Mouse (Mus musculus) left cerebral cortex, adult 2 months (tissue): Measurements from ENCODE around the gene Cpeb2. TPM values are rescaled to one million over a fixed set of nuclear protein-coding genes. Genes with fewer than 3 reads are reported as not detected.

ENCODE experiments used
- DNase-seq, 2 experiments: peaks; one replicate each; pipeline ENCODE4 v3.0.0; 2021 to 2022; ENCODE audit warnings: low spot score in 2 of 2, mixed read lengths in 1 of 2; ENCODE audit errors: extremely low spot score in 1 of 2
- H3K27ac ChIP-seq: fragments of 200-600 bp; 2 replicates; pipeline ENCODE4 v1.8.1; 2022
- H3K4me3 ChIP-seq: fragments of 200-600 bp; 2 replicates; pipeline ENCODE4 v1.8.1; 2022
- CTCF ChIP-seq: fragments of 200-600 bp; IDR thresholded peaks from 2 replicates; pipeline ENCODE4 v1.8.1; 2022; ENCODE audit warnings: antibody characterized with exemption, mild to moderate bottlenecking, moderate library complexity
- intact Hi-C: fragments of 180-260 bp; cut with DNase I; formaldehyde crosslinking; loops from one replicate; pipeline ENCODE4 v1.15.1; 2025
- total RNA-seq, 2 experiments: library from RNA; stranded (reverse); gene quantifications; 2 replicates each; pipeline ENCODE4 v1.2.3; 2021

Gene Cpeb2
- total RNA-seq, 2 experiments from 2014 or later = 59.2 to 66.1 TPM

DNA sequence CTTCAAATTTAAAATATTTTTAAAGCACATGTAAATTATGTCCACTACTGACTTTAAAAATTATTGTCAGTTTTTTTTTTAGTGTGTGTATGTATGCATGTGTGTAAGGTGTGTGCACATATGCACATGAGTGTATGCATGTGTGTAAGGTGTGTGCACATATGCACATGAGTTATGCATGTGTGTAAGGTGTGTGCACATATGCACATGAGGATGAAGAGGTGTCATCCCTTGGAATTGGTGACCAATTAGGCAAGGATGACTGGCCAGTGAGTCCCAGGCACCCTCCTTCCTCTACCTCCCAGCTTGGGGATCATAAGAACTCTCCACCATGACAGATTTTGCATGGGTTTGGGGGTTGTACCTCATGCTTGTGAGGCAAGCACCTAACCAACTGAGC lies 7.8 kb downstream of the Cpeb2 start:
- TF ChIP-seq CTCF = no peak
- H3K27ac ChIP-seq = no peak overlapping the region
- H3K4me3 ChIP-seq = no peak overlapping the region
- DNase-seq = no peak
- intact Hi-C loops = loop anchor here (5.0 kb wide), 1 partner anchor 828 kb away; no protein-coding TSS in a partner anchor

DNA sequence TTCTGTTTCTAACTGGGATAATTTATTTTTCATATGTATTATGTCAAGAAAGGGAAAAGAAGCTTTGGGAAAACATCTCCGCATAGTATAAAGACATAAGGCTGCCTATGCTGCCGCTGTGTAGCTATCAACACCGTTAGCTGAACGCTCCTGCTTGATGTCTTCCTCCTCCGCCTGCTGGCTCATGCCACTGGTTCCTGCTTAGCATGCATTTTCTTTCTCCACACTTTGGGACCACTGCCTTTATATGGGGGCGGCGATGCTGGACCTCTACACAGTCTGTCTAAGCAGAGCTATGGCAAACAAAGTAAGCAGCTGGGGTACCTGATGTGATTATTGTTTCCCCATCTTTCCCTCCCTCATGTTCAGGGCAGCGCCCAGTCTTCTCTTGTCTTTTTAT lies 13.3 kb downstream of the Cpeb2 start:
- no peak for DNase-seq
- no peak overlapping the region for H3K4me3 ChIP-seq
- intact Hi-C loops = loop anchor here (5.0 kb wide), 4 partner anchors 36 to 1359 kb away; no protein-coding TSS in a partner anchor
- H3K27ac ChIP-seq = peak overlapping the region; percentile 77
- no peak for TF ChIP-seq CTCF

DNA sequence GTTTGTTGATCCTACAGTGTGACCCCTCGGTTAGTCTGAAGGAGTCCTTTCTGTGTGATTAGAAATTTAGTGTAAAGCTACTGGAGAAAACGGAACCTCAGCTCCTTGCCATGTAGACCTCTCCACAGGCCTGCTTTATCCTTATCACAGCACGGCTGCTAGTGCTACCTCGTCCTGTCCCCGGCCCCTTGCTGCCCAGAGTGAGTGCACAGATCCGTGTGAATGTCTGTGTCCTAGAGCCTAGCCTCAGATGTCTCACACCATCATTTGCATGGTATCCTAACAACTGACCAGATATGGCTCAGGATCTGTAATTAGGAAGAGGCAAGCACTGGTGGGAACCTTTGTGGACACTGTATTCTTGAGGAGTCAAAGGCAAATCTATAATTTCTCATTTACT lies 14.0 kb downstream of the Cpeb2 start:
- DNase-seq = no peak
- H3K4me3 ChIP-seq = no peak overlapping the region
- intact Hi-C loops = loop anchor here (5.0 kb wide), 4 partner anchors 35 to 1360 kb away; no protein-coding TSS in a partner anchor
- H3K27ac ChIP-seq = peak overlapping the region; percentile 77
- no peak for TF ChIP-seq CTCF

DNA sequence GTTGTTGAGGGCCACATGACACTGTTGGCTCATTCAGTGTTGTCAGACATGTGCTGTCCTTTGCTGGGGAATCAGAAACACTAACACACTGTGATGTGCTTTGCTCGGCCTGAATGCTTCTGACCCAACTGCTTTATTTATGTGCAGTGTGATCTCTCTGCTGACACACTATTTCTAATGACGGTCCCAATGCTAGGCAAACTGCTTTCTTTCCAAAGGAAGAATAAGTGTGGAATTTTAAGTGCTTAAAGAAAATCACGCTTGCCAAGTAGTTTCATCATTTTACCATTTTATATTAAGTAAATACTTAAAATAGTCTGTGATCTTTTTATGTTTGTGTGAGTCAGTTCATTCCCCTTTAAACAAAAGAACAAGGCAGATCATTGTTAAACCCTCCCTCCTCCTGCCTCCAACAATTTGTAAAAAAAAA lies 15.0 kb downstream of the Cpeb2 start:
- Histone ChIP-seq H3K4me3 (no peak overlapping the region), H3K27ac (peak overlapping the region; percentile 77)
- intact Hi-C loops = loop anchor here (5.0 kb wide), 4 partner anchors 34 to 1361 kb away; no protein-coding TSS in a partner anchor
- DNase-seq = no peak
- no peak for TF ChIP-seq CTCF

DNA sequence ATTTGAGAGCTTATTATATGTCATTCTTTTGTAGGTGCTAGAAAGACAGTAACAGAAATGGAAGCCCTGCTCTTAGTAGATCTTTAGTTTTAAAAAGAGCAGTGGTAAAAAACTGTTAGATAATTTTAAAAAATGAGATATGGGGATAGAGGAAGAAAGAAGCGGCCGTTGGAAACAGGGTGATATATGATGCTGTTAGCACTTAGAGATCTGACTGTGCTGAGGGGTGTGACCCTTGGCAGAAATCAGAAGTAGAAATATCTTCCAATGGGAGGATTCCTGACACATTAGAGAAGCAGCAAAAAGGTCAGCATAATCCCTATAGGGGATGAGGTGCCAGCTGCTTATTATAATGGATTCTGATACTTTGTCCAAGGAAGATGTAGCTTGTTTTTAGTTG lies 24.5 kb downstream of the Cpeb2 start:
- no peak for TF ChIP-seq CTCF
- Histone ChIP-seq H3K4me3 (no peak overlapping the region), H3K27ac (no peak overlapping the region)
- intact Hi-C loops = no loop called here
- no peak for DNase-seq

DNA sequence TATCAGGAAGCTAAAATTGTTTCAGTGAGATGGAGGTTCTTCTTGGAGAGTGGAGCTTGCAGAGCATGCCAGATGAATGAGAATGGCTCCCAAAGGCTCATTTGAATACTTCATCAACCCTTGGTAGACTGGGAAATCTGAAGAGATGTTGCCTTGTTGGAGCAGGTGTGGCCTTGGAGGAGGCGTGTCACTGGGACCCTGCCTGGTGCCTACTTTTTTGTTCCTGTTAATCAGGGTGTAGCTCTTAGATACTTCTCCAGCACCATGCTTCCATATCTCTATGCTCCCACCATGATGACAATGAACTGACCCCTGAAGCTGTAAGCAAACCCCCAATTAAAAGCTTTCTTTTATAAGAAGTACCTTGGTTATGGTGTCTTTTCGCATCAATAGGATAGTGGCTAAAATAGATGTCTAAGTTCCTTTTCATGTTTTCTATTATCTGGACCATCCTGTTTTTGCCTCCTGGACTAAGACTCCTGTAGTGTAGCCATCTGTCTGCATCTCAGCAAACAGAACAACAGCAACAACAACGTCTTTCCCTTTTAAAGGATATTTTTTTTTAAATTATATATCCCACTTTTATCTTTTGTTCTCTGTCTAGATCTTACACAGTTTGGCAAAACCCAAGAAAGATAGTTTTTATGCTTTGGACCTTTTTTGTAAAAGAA lies 25.6 kb downstream of the Cpeb2 start:
- Histone ChIP-seq H3K27ac (no peak overlapping the region), H3K4me3 (no peak overlapping the region)
- DNase-seq = no peak
- intact Hi-C loops = no loop called here
- no peak for TF ChIP-seq CTCF

DNA sequence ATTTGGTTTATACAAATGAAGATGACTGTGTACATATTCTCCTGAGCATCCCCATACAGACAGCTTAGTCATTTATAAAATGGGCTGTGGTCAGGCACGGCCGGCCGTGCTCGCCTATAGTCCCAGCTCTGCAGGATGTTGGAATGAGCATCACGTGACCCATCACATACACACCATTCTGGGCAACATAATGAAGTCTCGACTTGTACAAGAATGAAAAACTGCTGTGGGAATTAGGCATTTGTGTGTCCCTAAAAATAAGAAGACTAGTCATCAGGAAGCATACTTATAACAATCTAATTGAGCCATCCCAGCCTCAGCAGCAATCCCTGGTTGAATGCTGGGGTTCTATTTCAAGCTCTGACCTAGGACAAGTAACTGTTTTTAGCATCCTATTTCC lies 28.8 kb downstream of the Cpeb2 start:
- TF ChIP-seq CTCF = no peak

DNA sequence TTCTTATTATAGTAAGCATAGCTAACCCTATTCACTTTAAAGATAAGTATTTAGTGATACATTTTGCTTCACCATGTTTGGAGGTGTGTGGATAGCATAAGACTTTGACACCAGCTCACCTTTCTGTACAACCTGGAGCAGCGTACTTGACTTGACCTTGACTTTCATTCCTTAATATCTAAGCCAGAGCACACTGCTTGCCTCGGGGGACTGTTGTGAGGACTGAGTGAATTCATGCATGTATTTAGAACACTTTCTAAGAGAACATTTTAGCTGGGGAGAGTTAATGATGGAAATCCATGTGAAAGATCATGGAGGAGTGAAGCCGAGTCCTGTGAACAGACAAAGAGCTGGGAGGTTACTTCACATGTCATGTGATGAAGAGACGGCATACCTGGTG lies 31.0 kb downstream of the Cpeb2 start:
- DNase-seq = no peak
- no peak overlapping the region for H3K4me3 ChIP-seq

More for the DNA sequence above, 28.8 kb downstream of the Cpeb2 start:
- DNase-seq = no peak
- intact Hi-C loops = no loop called here
- Histone ChIP-seq H3K4me3 (no peak overlapping the region), H3K27ac (no peak overlapping the region)

DNA sequence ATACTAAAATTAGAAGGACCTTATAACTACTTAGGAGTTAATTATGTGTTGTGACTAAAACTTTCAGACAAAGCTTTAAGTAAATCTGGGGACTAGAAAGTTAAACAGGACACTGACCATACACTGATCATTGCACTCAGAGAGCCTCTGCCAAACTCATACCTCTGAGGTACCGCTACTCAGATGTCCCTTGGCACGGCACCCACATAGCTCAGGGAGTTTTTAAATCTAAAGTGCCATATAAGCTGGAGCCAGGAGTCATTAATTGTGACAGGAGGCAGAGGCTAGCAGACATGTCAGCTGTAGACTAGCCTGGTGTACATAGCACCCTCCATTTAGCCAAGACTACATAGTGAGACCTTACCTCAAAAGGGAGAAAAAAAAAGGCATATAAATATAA lies 31.7 kb downstream of the Cpeb2 start:
- TF ChIP-seq CTCF = no peak
- intact Hi-C loops = no loop called here
- Histone ChIP-seq H3K27ac (no peak overlapping the region), H3K4me3 (no peak overlapping the region)
- DNase-seq = no peak

More for the DNA sequence above, 31.0 kb downstream of the Cpeb2 start:
- intact Hi-C loops = no loop called here
- no peak overlapping the region for H3K27ac ChIP-seq
- no peak for TF ChIP-seq CTCF

DNA sequence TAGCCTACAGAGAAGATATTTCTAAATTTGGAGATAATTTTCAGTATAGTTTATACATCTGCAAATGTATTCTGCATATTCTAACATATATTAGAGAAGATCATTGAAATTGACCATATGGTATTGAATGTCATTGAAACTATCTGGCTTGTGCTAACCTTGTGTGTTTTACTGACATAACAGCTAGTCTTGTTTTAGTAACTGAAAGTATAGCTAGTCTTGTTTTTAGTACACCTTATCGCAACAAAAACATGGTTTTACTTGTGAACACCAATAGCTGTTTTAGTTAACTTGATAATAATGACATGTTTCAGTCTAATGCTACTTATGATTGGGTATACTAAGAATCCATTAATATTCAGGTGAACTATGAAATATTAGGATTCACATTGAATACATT lies 45.0 kb downstream of the Cpeb2 start:
- Histone ChIP-seq H3K27ac (no peak overlapping the region), H3K4me3 (no peak overlapping the region)
- intact Hi-C loops = no loop called here
- no peak for TF ChIP-seq CTCF
- no peak for DNase-seq

DNA sequence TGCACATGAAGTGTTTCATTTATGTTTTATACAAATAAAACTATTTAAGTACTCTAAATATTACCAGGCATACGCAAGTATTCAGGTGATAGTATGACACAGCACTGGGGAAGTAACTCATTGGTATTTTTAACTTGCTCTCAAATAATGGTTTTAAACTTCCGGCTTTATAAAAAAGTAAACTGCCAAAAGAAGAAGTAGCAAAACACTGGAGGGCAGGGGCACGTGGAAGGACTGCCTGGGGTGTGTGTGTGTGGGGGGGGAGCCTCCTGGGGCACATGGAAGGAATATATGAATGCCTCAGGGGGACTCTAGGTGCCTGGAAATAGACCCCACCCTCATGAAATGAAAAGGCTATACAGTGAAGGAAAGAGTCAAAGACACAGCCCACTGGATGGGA lies 46.8 kb downstream of the Cpeb2 start:
- no peak for TF ChIP-seq CTCF
- Histone ChIP-seq H3K27ac (no peak overlapping the region), H3K4me3 (no peak overlapping the region)
- DNase-seq = no peak
- intact Hi-C loops = loop anchor here (5.0 kb wide), 1 partner anchor 32 kb away; no protein-coding TSS in a partner anchor

DNA sequence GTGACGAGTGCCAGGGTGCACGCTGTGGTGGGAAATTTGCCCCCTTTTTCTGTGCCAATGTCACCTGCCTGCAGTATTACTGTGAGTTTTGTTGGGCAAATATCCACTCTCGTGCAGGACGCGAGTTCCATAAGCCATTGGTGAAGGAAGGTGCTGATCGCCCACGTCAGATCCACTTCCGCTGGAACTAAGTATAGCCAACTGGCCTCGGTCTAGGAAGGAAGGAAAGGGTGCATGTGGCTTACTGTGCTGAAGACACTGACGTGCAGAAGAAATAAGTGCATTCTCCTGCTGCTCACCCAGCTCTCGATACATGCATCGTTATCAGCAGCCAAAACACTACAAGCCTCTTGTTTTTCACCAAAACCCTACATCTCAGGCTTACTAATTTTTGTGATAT lies 52.8 kb downstream of the Cpeb2 start:
- DNase-seq = no peak
- Histone ChIP-seq H3K27ac (peak overlapping the region; percentile 20; the same call in 1 of the 2 replicates), H3K4me3 (no peak overlapping the region)
- intact Hi-C loops = loop anchor here (2.0 kb wide), 1 partner anchor 71 kb away; no protein-coding TSS in a partner anchor
- TF ChIP-seq CTCF = no peak

DNA sequence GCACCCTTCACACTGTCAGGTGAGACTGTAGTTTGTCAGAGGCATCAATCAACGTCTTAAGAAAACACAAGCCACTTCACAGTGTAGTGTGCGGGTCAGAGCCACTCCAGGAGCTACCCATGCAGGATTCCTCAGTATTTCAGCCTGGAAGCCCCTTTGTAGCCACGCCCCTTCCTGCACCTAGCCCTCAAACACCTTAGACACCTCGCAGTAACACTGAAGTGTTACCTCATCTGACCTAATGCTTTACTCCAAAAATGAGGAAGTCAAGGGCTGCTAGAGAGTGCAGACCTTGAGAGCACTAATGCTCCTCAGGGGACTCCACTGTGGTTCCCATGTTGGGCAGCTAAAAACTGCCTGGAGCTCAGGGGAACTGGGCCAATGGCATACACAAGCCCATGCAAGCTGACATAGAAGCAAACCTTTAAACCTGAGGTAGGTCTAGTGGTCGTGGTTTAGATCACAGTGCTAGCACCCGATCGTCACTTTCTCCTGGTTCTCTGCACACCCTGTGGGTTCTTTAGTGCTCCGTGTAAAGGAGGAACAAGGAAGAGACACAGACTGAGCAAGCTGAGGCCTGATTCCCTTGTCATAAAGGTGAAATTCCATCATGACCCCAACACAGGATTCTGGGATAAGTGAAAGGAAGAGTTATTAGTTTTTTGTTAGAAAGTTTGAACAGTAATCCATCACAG lies 56.9 kb downstream of the Cpeb2 start:
- H3K4me3 ChIP-seq = no peak overlapping the region
- DNase-seq = no peak
- no peak for TF ChIP-seq CTCF
- H3K27ac ChIP-seq = no peak overlapping the region
- intact Hi-C loops = no loop called here
